Mouse (Mus musculus) lung, embryonic 15.5 days (tissue): Measurements from ENCODE around the gene Cxcl16. TPM values are rescaled to one million over a fixed set of nuclear protein-coding genes. Genes with fewer than 3 reads are reported as not detected.

ENCODE experiments used
- microRNA-seq: library from miRNA; unstranded; fragments of <30 nt; microRNA quantifications from one replicate; pipeline ENCODE4, GENCODE M21; 2016
- polyA plus RNA-seq: library from polyadenylated mRNA; unstranded; fragments of >200 nt; fragmentation: Nextera tagmentation; extraction: Ambion mirVana; gene quantifications from 2 replicates; pipeline ENCODE4 v1.2.1, GENCODE M21; 2015

Gene Cxcl16
- polyA plus RNA-seq, 1 experiment from 2014 or later: 7.3 TPM

Small RNA genes lying within 50 kb of the gene (microRNA-seq; reads per million reads assigned to microRNA genes)
- gene Mir7115: not detected

Other genes starting within 250 kb of the Cxcl16 start
- gene Slc16a11, start 247.2 kb downstream of the Cxcl16 start, polyA plus RNA-seq: 0.79 and 1.1 TPM in 2 replicates
- 5.5 and 6.0 TPM in 2 replicates for gene Slc16a13, start 238.9 kb downstream of the Cxcl16 start, polyA plus RNA-seq
- gene Bcl6b, start 230.2 kb downstream of the Cxcl16 start, polyA plus RNA-seq: 30.2 and 33.9 TPM in 2 replicates
- 175 and 179 TPM in 2 replicates for gene 0610010K14Rik, start 222.1 kb downstream of the Cxcl16 start, polyA plus RNA-seq
- 10.8 and 11.0 TPM in 2 replicates for gene Gm21988, start 220.2 kb downstream of the Cxcl16 start, polyA plus RNA-seq
- gene Rnasek, start 220.1 kb downstream of the Cxcl16 start, polyA plus RNA-seq: 179 and 183 TPM in 2 replicates
- 7.0 TPM in 2 replicates for gene Alox12, start 204.6 kb downstream of the Cxcl16 start, polyA plus RNA-seq
- gene Alox12e, start 137.4 kb downstream of the Cxcl16 start, polyA plus RNA-seq: 0.34 and 1.7 TPM in 2 replicates
- gene Alox15, start 108.0 kb downstream of the Cxcl16 start, polyA plus RNA-seq: 0.45 and 0.93 TPM in 2 replicates
- gene Pelp1, start 50.0 kb downstream of the Cxcl16 start, polyA plus RNA-seq: 38.1 and 38.2 TPM in 2 replicates
- 15.3 and 19.3 TPM in 2 replicates for gene Arrb2, start 27.3 kb downstream of the Cxcl16 start, polyA plus RNA-seq
- 40.5 and 43.1 TPM in 2 replicates for gene Med11, start 8.1 kb downstream of the Cxcl16 start, polyA plus RNA-seq
- gene Zmynd15, start 551 bp downstream of the Cxcl16 start, polyA plus RNA-seq: 0.45 and 0.73 TPM in 2 replicates
- 1.2 and 1.8 TPM in 2 replicates for gene Tm4sf5, start 45.3 kb upstream of the Cxcl16 start, polyA plus RNA-seq
- gene Vmo1, start 54.6 kb upstream of the Cxcl16 start, polyA plus RNA-seq: 1.0 and 1.2 TPM in 2 replicates
- 0.62 and 0.86 TPM in 2 replicates for gene Gltpd2, start 59.2 kb upstream of the Cxcl16 start, polyA plus RNA-seq
- gene Psmb6, start 65.4 kb upstream of the Cxcl16 start, polyA plus RNA-seq: 771 and 802 TPM in 2 replicates
- not detected in 2 replicates for gene Gm40193, start 73.0 kb upstream of the Cxcl16 start, polyA plus RNA-seq
- gene Pld2, start 80.1 kb upstream of the Cxcl16 start, polyA plus RNA-seq: 8.6 and 8.9 TPM in 2 replicates
- 8.6 and 10.8 TPM in 2 replicates for gene Mink1, start 102.9 kb upstream of the Cxcl16 start, polyA plus RNA-seq
- gene 4930544D05Rik, start 155.9 kb upstream of the Cxcl16 start, polyA plus RNA-seq: not detected in 2 replicates
- 0.26 TPM in 1 of 2 replicates, not detected in the other for gene Chrne, start 159.2 kb upstream of the Cxcl16 start, polyA plus RNA-seq
- gene Gp1ba, start 179.1 kb upstream of the Cxcl16 start, polyA plus RNA-seq: 0.37 and 0.38 TPM in 2 replicates
- gene Rnf167, start 187.3 kb upstream of the Cxcl16 start, polyA plus RNA-seq: 101 and 119 TPM in 2 replicates
- 150 and 162 TPM in 2 replicates for gene Slc25a11, start 187.5 kb upstream of the Cxcl16 start, polyA plus RNA-seq
- gene Pfn1, start 194.7 kb upstream of the Cxcl16 start, polyA plus RNA-seq: 1,970 and 2,089 TPM in 2 replicates
- gene Eno3, start 197.2 kb upstream of the Cxcl16 start, polyA plus RNA-seq: 27.9 and 33.3 TPM in 2 replicates
- gene Spag7, start 209.4 kb upstream of the Cxcl16 start, polyA plus RNA-seq: 170 TPM in 2 replicates
- gene Camta2, start 228.1 kb upstream of the Cxcl16 start, polyA plus RNA-seq: 11.8 and 12.8 TPM in 2 replicates
- 1.0 and 1.5 TPM in 2 replicates for gene Inca1, start 240.2 kb upstream of the Cxcl16 start, polyA plus RNA-seq
- 4.7 and 4.8 TPM in 2 replicates for gene Kif1c, start 240.6 kb upstream of the Cxcl16 start, polyA plus RNA-seq